Mouse (Mus musculus) thymus, postnatal 0 days (tissue): ENCODE measurements at regions not wholly inside any gene's neighbourhood (a gene's known extent, or its start where the extent isn't known, plus 50 kb on each side); places are given as distances from the start of the nearest gene placed in this dataset.

ENCODE experiments used
- DNase-seq: peaks from one replicate; pipeline ENCODE4 v3.0.0-alpha.2; 2015; ENCODE audit warnings: low spot score

DNA sequence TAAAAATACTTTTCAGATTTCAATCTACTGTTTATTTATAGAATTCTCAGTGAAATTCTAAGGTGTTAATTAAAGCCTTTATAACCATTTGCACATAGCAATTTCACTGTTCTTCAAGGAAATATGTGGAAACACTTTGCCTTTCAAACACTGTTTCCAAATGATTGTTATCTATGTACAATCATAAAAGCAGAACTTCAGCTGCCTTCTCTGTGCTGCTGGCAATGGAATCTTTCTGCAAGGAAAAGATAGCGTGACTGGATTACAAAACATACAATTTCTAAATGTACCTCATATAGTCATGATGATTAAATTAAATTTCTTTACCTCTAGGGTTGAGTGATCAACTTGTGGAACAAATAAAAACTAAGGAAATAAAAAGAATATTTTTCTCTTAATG, 326.2 kb downstream of the Kctd12 start:
- DNase-seq: no peak

GRCm38 (mm10) chr14:102629601-102630000, 352.8 kb downstream of the Kctd12 start:
- DNase-seq: no peak

- no peak for DNase-seq
Measured at GRCm38 (mm10) chr14:102621546-102621945, 360.9 kb downstream of the Kctd12 start.

DNA sequence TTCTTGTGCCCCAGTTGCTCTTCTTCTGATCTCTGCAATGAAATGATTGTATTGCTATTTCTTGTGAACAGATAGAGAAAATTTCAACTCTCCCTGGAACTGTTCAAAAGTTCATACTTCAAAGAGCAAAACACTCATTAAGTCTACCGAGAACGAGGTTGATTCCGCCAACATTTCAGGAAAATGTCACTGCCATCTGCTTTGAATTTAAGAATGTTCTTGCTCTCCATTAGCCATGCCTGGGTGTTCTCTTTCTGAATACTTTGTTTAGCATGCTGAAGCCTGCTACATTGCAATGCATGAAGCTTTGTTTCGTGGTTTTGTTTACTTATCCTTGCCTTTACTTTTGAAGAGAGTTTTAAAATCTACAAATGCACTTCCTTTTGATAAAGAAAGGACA, 363.4 kb downstream of the Kctd12 start:
- no peak for DNase-seq

DNA sequence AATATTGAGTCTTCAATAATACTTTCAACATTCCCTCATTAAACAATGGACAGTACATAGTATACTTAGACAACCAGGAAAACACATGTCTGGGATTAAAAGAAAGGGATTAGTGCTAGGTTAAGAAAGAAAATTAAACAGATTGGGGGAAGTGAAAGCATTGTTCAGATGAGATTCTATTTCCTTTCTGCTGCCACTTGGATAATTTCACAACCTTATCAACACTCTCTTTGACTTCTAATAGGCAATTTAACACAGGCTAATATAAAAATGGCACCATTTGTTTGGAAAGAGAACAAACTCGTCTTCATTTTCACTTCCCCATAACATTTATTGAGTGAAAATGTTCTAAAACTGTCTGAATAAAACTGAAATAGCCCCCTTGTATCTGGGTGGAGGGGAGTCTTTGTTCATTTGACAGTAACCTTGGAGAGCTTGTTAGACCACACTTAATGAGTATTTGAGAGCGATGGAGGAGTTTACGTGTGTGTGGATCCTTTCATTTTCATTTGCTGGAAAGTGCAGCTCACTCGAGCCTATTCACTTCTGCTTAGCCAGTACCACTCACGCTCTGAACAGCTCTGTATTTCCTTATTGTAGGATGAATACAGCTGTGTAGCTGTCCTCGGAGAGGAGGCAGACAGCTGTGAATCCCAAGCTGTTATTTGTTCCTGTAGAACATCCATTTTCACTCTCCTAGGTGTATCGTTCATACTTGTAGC, 366.7 kb downstream of the Kctd12 start:
- no peak for DNase-seq

- DNase-seq: no peak
Measured at GRCm38 (mm10) chr14:102606055-102606454, 376.4 kb downstream of the Kctd12 start.

DNA sequence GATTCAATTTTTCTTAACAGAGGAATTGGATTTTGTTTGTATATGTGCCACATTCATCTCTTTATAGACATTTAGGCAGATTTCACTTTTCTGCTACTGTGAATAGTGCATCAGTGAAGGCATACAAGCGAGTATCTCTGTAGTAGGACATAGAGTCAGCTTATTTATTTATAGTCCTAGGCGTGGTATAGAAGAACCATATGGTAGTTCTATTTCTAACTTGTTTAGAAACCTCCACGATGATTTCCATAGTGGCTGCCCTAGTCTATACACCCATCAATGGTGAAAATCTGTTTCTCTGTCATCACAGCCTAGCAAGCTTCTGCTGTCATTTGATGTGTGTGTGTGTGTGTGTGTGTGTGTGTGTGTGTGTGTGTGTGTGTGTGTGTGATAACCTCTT, 387.6 kb downstream of the Kctd12 start:
- DNase-seq: no peak

- no peak for DNase-seq
Measured at GRCm38 (mm10) chr14:102553781-102554180, 428.7 kb downstream of the Kctd12 start.

DNA sequence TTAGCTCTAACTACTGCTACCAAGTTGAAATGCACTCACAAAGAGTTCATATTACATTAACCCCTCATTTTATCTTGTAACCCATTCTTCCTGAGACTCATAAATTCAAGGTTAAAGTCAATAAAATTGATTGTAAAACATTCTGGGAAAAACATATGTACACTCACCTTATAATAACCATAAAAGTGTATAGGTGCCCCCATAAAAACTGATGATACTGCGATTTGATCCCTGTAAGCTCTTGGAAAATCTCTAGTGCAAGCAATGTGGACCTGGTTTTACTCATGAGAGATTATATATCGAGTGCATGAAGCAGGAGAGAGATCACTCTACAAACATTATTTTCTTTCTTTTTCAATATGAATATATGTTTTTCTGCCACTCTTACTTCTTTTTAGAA, 429.8 kb downstream of the Kctd12 start:
- DNase-seq: no peak

GRCm38 (mm10) chr14:102524894-102525577, 457.4 kb downstream of the Kctd12 start:
- no peak for DNase-seq

DNA sequence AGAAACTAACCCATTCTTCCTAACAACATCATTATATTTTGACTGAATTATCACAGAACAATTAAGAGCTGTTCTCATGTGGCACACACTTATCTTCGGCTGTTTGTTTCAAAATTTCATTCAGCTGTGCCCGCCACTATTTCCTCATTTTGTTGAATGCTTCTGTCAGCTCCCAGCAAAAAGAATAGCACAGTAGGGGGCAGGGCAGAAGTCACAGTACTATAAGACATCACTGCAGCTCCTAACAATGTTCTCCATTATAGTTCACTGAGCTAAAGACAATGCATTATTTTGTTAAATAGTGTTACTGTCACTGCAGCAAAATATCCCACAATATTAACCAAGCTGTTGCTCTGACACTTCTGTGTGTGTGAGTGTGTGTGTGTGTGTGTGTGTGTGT, 465.7 kb downstream of the Kctd12 start:
- DNase-seq: no peak

DNA sequence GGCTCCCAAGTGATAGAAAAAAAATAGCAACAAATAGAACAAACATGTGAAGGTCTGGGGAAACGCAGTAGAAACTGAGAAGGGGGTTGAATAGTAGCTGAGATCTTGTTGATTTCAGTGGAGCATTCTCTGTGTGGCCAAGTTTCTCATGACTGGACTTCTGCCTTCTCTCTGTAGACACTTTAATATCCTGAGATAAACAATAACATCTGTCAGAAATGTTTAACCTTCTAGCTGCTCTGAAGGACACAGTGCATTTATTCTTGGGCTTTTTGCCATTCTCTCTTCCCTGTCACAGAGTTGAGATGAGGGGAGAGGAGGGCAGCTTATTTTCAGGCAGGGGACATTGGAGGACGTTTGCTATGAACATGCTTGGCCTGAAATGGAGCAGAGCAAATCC, 467.9 kb downstream of the Kctd12 start:
- no peak for DNase-seq

- no peak for DNase-seq
Measured at GRCm38 (mm10) chr14:102512651-102513050, 469.8 kb downstream of the Kctd12 start.

GRCm38 (mm10) chr14:102511691-102512383, 470.6 kb downstream of the Kctd12 start:
- DNase-seq: no peak

DNA sequence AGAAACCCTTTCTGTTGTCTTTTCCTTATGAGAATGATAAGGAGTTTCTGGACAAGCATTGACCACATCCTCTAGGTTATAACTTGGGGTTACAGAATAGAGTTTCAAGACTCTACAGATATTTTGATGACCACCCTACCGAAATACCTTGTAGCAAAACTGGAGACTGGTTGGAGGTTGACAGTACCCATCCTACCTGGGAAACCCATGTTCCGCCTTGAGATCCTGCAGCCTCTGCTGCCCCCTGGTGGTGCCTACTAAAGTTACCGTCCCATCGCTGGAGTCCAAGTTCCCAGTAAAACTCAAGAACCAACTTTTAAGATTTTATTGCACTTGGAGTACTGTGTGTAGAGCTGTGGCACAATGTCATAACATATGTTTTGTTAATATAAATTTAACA, 472.1 kb downstream of the Kctd12 start:
- DNase-seq: peak; percentile 24

DNA sequence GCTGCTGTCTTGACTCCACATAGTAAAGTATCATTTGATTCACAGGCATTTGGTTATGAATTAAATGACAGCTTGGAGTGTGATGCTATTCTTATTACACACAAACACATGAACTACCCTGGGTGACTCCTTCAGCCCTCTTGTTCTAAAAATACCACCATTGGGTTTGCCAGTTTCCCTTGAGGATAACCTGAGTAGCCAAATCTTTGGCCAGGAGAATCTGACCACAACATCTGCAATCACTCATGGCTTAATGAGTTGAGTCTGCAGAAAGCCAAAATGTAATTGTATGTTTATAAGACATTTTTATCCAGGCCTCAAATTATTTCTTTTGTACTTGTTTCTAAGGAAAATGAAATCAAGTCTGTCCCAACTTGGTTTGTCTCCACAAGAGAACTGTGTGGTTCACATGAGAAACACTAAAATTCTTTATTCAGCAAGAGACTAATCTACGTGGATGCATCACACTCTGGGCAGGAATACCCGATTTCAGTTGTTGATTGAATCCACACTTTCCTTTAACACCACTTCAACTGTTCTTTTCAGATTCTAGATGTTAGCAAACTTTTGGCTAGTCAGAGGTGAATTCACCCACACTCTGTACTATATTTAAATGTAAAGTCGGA, 476.6 kb downstream of the Kctd12 start:
- no peak for DNase-seq

GRCm38 (mm10) chr14:102497179-102497578, 485.3 kb downstream of the Kctd12 start:
- no peak for DNase-seq

- no peak for DNase-seq
Measured at GRCm38 (mm10) chr14:102492376-102492775, 490.1 kb downstream of the Kctd12 start.

DNA sequence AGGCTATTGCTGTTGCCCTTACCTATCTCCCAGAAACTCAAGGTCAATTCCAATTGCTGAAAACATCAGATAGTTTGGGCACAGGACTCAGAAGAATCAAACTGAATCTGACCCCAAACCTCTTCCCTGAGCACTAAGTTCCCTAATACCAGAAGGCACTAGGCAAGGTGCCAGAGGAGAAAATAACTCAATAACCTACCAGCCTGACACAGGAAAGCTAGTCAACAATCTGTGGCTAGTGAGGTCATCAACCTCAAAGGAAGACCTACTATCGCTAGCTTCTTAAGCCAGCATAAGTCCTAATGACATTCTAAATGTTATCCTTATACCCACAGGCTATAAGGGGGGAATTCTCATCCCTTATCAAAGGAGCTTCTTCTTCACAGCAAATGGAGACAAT, 491.2 kb downstream of the Kctd12 start:
- no peak for DNase-seq

DNA sequence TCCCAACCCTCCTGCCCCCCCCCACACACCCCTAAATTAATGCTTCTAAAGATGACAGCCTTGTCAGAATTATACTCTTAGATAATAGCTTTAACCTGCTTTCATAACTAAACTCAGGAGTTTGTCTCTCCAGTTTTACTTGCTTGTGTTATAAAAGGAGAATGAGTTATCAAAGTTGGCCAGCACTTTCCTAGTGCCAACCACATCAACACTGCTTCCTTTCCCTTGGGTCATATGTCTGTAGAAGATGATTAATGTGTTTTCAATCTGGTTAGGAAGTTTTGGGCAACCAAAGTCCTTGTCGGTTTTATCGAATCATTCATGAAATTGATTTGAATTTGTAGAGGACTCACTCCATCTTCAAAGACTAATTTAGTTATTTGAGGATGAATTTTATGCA, 505.3 kb downstream of the Kctd12 start:
- no peak for DNase-seq

DNA sequence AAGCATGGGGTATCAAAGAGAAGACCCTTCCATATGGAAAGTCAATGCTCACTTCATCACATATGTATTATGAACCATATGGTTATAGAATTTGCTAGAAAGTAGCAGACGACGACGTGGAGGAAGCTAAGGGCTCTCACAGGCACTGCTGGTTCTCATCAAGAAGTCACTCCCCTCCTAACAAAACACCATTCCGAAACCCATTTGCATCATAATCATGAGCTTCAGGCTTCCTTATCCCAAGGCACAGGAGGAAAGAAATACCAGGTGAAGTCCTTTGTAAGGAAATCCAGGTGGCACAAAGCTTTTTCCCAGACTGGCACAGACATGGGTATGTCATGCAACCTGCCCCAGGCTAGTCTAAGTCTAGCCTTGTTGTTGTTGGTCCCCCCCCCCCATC, 513.1 kb downstream of the Kctd12 start:
- DNase-seq: no peak

- no peak for DNase-seq
Measured at GRCm38 (mm10) chr14:102461001-102461400, 521.4 kb downstream of the Kctd12 start.
